Mouse (Mus musculus): Measurements from ENCODE around the gene Ndufs1.
"Not testable (repeated sequence)": the region's sequence is repeated elsewhere in the genome, so short reads cannot be mapped to it uniquely, and the experiment has no call there.

The Ndufs1 gene

GRCm38 (mm10) chr1:63176604-63177421 lies at the start of gene Ndufs1, which contains the start of gene Eef1b2:
Ndufs1 (minus strand) TSS chr1:63176833.
Eef1b2 (plus strand) TSS chr1:63176825.
- DNase-seq (ENCODE audit: low spot score), result peak; percentile 97

GRCm38 (mm10) chr1:63225890-63226289 lies 49.3 kb upstream of the Ndufs1 start:
- no peak for DNase-seq (ENCODE audit: low spot score)

- no peak for DNase-seq (ENCODE audit: low spot score)
These were observed 48.4 kb upstream of the Ndufs1 start for GRCm38 (mm10) chr1:63225009-63225408.

- DNase-seq (ENCODE audit: low spot score), result no peak
These were observed 42.6 kb upstream of the Ndufs1 start for GRCm38 (mm10) chr1:63219277-63219676.

GRCm38 (mm10) chr1:63214631-63215030 lies 38.0 kb upstream of the Ndufs1 start:
- no peak for DNase-seq (ENCODE audit: low spot score)

GRCm38 (mm10) chr1:63214271-63214558 lies 37.6 kb upstream of the Ndufs1 start, which contains the start of gene Gpr1:
Gpr1 (minus strand) TSS chr1:63214543.
- DNase-seq (ENCODE audit: low spot score), result no peak

GRCm38 (mm10) chr1:63213478-63214270 lies 37.0 kb upstream of the Ndufs1 start:
- DNase-seq (ENCODE audit: low spot score), result no peak

- DNase-seq (ENCODE audit: low spot score), result no peak
These were observed 33.4 kb upstream of the Ndufs1 start for GRCm38 (mm10) chr1:63209861-63210529.

- DNase-seq (ENCODE audit: low spot score), result no peak
These were observed 31.0 kb upstream of the Ndufs1 start for GRCm38 (mm10) chr1:63207607-63208006.

GRCm38 (mm10) chr1:63204660-63205394 lies 28.2 kb upstream of the Ndufs1 start:
- no peak for DNase-seq (ENCODE audit: low spot score)

GRCm38 (mm10) chr1:63203950-63204659 lies 27.5 kb upstream of the Ndufs1 start:
- DNase-seq (ENCODE audit: low spot score), result no peak

GRCm38 (mm10) chr1:63203471-63203870 lies 26.8 kb upstream of the Ndufs1 start:
- no peak for DNase-seq (ENCODE audit: low spot score)

GRCm38 (mm10) chr1:63201672-63202071 lies 25.0 kb upstream of the Ndufs1 start:
- DNase-seq (ENCODE audit: low spot score), result no peak

- no peak for DNase-seq (ENCODE audit: low spot score)
These were observed 23.7 kb upstream of the Ndufs1 start for GRCm38 (mm10) chr1:63200322-63200721.

GRCm38 (mm10) chr1:63199387-63199786 lies 22.8 kb upstream of the Ndufs1 start:
- DNase-seq (ENCODE audit: low spot score), result no peak

- no peak for DNase-seq (ENCODE audit: low spot score)
These were observed 19.3 kb upstream of the Ndufs1 start for GRCm38 (mm10) chr1:63195848-63196512.

- DNase-seq (ENCODE audit: low spot score), result no peak
These were observed 15.9 kb upstream of the Ndufs1 start for GRCm38 (mm10) chr1:63192306-63193065.

- no peak for DNase-seq (ENCODE audit: low spot score)
These were observed 14.2 kb upstream of the Ndufs1 start for GRCm38 (mm10) chr1:63190851-63191250.

- no peak for DNase-seq (ENCODE audit: low spot score)
These were observed 11.9 kb upstream of the Ndufs1 start for GRCm38 (mm10) chr1:63188536-63188935.

GRCm38 (mm10) chr1:63185430-63185829 lies 8.8 kb upstream of the Ndufs1 start:
- not testable (repeated sequence) for DNase-seq (ENCODE audit: low spot score)
